Mouse (Mus musculus): ENCODE measurements around the gene Cnnm3.

DNA sequence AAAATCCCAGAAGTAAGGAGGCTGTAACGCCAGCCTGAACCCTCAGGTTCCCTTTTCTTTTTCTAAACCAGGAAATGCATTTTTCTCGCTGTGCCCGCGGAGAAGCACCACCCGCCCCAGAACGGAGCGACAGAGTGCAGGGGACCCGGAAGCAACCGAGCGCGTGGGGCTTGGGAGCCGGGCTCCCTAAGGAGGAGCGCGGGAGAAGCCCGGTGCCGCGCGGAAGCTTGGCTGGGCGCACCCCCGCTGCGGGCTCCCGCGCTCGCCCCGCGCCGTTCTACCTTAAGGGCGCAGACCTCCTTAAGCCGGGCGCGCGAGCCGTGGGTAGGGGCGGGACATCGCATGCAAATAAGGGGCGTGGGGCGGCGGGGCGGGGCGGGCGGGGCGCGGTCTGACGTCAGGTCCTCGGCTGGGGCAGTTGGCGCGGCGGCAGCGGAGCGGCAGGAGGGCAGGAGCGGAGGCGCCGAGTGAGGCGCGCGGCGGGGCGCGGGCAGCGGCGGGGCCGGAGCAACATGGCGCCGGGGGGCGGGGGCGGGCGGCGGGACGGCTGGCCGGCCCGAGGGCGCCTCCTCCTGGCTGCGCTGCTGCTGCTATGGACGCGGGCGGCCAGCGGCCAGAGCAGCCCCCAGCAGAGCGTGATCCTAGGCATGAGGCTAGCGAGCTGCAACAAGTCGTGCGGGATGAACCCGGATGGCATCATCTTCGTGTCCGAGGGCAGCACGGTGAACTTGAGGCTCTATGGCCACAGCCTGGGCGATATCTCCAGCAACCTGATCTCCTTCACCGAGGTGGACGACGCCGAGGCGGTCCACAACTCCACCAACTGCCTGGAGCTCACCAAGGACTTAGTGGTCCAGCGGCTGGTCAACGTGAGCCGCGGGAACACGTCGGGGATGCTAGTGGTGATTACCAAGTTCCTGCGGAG is 40.2 kb upstream of the Cnnm3 start, which contains the start of gene Cnnm4:
- TF ChIP-seq CTCF (IDR thresholded peaks at IDR 0.05 in 2 of 3, conservative IDR thresholded peaks at IDR 0.05 in 1 of 3; ENCODE audit: control insufficient read depth in 1 of 3, insufficient read depth in 1 of 3, low read depth in 2 of 3, low read length in 3 of 3, poor library complexity in 1 of 3, severe bottlenecking in 1 of 3) (peak; percentile 11 to 64 (median 19); a peak in 3 of 6 replicates), GATA1 (IDR thresholded peaks at IDR 0.05; ENCODE audit: low read depth, low read length) (no peak)

All from MEL (cell line).